Mouse (Mus musculus) spleen, postnatal 14 days (tissue): ENCODE results near the gene Cited2.

Experiments
- DNase-seq, 2 experiments: peaks; one replicate each; pipeline ENCODE4 v3.0.0; 2021 to 2022; ENCODE audit warnings: low spot score in 2 of 2

Gene Cited2

DNA sequence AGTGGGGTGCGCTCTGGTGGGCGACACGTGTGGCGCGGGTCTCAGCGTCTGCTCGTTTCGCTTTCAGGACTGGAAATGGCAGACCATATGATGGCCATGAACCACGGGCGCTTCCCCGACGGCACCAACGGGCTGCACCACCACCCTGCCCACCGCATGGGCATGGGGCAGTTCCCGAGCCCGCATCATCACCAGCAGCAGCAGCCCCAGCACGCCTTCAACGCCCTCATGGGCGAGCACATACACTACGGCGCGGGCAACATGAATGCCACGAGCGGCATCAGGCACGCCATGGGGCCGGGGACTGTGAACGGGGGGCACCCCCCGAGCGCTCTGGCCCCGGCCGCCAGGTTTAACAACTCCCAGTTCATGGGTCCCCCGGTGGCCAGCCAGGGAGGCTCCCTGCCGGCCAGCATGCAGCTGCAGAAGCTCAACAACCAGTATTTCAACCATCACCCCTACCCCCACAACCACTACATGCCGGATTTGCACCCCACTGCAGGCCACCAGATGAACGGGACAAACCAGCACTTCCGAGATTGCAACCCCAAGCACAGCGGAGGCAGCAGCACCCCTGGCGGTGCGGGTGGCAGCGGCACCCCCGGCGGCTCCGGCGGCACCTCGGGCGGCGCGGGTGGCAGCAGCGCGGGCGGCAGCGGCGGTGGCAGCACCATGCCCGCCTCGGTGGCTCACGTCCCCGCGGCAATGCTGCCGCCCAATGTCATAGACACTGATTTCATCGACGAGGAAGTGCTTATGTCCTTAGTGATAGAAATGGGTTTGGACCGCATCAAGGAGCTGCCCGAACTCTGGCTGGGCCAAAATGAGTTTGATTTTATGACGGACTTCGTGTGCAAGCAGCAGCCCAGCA lies 1.1 kb downstream of the Cited2 start:
- DNase-seq, result peak; percentile 69 to 82

DNA sequence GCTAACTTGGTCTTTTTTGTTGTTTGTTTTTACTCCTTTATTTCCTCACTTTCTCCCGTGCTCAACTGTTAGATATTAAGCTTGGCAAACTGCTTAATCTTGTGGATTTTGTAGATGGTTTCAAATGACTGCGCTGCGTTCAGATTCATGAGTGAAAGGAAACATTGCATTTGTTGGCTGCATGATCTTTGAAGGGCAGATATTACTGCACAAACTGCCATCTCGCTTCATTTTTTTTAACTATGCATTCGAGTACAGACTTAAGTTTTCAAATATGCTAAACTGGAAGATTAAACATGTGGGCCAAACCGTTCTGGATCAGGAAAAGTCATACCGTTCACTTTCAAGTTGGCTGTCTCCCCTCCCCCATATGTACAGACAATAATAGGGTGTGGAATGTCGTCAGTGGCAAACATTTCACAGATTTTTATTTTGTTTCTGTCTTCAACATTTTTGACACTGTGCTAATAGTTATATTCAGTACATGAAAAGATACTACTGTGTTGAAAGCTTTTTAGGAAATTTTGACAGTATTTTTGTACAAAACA lies 2.1 kb downstream of the Cited2 start:
- DNase-seq, result no peak

DNA sequence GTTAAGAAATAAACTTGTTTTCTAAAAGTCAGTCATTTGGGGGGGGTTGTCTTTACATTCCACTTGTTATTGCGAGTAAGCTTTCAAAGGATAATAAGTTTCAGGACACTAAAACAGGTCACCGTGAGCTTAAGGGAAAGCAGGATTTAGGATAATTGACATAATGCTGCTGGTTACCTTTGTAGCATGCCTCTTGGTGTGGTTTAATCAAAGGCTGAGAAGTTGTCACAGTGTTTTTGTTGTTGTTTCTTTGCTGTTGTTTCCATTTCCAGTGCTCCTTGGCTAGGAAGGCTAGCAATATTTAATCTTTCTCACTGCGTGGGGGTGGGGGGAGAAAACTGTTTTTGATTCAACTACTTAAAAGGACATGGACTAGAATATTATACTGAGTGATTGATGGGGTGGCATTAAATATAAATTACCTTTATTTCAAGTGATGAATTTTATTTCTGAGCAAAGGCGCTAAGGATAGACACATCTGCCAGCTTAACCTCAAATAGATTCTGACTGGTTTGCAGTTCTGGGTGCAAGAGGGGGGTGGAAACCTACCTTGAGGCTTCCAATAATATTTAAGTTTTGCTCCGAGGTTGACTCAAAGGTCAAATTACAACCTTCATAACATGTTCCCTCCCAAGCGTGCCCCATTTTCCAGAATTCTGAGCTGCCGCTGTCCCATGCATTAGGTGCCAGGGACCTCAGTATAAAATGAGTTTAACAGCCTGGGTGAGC lies 2.8 kb downstream of the Cited2 start:
- no peak for DNase-seq

DNA sequence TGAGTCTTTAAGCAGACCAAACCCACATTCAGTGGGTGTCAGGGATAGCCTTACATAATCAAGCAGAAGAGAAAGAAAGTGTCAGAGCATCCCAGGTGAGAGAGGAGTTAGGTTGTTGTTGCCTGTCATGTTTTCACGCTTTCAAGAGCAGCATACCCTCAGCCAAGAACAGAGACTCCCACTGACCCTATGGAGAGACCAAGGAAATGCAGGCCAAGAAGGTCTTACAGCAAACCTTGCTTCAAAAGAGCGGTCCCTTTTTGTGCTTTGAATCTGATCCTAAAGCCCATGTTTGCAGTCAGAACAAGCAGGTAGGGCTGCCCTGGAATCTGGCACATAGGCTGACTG lies 3.3 kb downstream of the Cited2 start:
- no peak for DNase-seq

DNA sequence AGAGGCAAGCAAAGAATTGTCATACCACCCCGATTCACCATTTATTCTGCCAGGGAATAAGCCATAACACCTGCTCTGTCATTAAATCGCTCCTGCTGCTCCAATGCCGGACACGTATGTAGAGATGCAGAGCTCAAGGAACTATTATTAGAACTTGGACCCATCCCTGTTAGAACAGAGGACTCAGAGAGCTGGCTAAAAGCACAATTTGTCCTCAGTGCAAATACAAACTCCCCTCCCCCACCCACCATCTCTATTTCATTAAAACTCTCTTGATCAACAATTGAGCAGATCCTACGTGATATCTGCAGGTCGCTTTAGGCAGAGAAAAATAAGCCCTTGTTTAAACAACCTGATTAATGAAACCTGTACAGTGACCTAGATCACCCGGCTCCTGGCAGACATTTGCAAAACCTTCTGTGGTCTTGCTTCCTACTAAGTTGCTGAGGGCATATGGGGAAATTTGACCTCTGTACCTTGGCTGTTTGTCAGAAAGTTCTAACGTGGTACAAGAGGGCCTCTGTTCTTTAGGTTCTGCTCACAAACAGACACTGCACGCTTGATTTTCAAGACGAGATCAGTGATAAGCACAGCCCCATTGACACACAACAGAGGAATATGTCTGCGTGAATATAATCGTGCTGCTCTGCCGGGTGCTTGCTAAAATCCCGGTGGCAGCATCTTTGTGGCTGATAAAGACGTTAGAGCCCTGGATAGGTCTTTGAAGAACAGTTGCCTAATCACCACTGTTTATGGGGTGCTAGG lies 4.3 kb downstream of the Cited2 start:
- no peak for DNase-seq

DNA sequence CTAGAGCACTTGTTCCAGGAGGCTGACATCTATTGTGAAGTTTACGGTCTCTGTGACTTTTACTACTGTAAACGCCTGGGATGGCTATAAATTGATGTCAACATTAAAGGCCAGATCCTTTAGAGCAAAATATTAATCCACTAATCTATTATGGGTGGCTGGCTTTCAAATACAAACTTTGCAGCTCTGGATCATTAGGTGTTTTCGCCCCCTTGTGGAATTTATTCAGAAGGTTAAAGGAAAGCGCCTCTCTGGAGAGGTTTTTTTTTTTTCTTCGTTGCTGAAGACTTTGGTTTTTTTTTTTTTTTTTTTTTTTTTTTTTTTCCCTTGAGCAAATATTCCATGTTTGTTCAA lies 4.9 kb downstream of the Cited2 start:
- DNase-seq, result no peak

DNA sequence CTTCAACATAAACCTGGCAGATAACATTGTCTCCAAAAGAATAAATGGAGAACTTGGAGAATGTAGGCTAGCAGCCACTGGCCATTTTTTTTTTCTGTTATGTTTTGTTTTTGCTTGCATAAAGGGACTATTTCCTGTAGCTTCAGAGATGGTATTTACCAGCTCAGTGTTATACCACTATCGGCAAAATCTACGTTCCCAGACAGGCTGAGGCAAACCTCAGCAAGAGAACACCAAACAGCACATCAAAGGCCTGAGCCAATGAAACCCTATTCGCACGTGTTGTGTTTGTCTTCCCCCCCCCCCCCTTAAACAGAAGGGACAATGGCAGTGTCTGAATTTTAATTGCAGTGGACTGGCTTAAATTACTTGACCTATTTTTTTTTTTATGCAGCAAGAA lies 5.7 kb downstream of the Cited2 start:
- no peak for DNase-seq

DNA sequence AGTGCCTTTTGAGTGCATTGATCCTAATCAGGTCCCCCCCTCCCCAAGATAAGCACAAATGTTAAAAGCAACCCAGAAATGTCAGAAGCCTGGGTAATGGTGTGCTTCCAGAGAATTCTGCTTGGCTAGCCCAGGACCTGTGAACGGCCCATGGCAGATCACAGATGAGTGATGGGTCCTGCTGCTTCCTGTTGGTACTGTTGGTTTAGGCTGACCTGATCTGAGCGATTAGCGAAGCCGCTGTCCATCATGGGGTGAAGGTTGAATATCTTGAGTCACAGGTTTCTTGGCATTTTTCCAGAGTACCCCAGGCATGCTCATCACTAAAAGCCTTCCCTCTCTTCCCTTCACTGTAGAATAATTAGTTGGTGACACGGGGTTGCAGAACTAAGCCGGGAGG lies 6.5 kb downstream of the Cited2 start:
- no peak for DNase-seq

DNA sequence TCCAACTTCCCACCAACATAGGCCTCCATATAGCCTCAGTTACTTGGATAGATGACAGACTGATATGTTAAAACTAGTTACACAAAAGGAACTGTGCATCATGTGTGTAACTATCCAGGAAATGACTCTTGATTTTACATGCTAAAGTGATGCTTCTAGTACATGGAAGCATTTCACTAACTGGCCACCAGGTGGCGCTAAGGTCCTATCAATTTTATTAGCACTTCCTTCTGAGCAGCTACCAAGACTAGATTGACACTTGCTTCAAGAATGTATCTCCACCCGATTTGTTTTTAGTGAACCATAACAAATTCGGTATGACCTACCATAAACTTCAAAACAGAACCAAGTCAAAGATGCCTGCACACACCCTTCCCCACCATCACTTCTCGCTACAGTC lies 10.0 kb downstream of the Cited2 start:
- DNase-seq, result peak; percentile 46 to 65

DNA sequence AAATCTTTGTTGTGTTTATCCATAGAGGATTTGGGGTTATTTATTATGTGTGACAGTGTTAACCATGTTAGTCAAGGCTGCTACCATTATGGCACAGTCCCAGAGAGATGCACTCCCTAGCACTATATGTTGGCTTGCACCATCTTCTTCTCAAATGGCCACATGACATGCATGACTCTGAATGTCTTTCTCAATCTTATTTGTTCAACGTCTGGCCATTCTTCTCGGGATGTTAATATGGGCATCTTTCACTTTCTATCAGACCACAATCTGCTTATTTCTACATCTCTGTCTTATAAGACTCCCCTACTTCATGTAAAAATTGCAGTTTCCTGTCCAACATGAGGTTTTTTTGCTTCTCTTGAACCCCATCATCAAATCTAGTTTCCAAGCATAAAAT lies 19.6 kb downstream of the Cited2 start:
- DNase-seq, result no peak

DNA sequence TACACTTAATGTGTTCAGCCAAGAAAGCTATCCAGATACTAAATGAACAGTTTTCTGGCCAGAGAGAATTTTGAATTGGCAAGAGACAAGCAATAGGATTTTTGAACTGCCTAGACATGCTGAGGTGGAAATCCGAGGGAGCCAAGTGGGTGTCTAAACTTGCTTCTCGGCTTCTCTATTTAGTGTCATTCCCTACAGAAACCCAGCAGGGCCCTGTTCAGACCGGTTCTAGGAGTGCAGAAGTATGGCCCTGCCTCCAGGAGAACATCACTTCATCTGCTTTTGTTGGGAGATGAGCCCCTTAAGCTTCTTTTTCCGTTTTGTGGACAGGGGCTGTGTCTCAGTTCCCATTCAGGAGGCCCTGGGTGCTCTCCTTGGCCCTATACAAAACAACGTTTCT lies 29.5 kb downstream of the Cited2 start:
- DNase-seq, result no peak

DNA sequence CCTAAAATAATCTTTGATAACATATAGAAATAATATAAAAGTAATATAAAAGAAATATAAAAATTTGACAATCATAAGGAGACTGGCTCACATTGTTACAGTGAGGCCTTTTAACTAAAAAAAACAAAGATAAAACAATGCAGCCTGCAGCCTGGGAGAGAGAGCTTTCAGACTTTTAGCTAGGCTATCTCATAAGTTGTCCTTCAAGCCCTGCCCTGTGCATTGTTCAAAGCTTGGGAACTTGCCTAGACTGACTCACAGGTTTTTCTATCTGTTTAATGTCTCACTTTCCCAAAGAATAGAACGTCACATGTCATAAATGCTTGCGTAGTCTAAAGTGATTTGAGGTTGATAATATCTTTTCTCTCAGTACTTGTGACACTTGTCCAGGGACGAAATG lies 36.8 kb downstream of the Cited2 start:
- DNase-seq, result no peak

DNA sequence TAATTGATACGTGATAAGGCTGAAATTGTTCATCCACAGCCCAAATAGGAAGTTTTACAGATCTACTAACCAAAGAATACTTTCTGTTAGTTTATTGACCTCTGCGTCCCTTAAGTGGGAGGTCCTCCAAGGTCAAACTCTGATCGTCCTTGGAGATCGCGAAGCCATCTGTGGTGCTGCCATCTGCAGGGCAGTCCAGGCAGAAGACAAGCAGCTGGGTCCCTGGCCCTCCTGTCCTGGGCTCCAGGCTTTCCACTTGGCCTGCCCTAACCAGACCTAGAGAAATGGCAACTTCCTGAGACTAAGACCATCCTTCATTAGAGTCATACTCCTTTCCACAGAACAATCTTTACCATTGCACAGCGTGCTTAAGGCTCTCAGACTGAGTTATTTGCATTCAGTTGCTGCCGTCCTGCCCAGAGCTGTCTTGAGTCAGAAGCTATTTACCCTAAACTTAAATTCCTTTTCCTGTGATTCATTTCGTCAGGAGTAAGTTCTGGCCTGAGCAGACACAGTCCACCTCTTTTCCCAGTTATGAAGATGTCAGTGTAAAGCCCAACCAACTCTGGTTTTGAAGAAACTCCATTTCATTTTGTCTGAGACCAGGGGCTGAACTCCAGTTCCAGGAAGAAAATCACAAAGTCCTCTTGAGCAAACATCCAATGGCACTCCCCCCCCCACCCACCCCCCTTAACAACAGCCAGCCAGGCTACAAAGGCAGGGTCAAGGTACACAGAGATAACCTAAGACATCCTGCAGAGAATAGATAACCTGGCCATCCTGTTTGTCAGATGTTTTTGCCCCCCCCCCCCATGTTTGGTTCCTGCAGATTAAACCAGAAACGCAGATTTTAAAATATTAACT lies 38.0 kb downstream of the Cited2 start:
- no peak for DNase-seq

DNA sequence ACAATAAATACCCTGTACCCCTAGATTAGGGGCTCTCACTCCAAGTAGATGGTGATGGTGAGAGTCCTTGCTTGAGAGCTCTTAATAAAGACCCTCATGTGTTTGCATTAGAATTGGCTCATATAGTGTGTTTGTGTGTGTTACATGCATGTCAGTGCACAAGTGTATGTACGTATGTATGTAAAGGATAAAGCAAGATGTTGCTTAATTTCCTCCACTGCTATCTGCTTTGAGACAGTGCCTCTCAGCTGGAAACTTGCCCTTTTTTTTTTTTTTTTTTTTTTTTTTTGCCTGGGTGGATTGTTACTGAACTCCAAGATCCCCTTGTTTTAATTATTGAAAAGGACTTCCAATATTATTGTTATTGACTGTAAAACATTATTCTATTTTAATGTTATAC lies 38.6 kb downstream of the Cited2 start:
- no peak for DNase-seq

DNA sequence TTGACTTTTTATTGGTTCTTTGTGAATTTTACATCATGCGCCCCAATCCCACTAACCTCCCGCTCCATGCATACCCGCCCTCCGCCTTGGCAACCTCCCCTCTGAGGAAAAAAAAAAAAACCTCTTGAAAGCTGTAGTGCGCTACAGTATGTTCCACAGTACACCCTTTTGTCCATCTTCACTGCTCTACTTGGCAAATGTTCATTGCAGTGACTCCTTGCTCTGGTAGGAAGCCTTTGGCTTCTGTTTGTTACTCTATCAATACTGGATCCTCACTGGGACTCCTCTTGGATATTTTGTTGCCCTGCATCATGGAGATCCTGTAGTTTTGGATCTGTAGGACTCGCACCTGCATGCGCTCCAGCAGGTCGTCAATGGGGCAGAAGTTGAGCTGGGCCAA lies 39.9 kb downstream of the Cited2 start:
- no peak for DNase-seq

DNA sequence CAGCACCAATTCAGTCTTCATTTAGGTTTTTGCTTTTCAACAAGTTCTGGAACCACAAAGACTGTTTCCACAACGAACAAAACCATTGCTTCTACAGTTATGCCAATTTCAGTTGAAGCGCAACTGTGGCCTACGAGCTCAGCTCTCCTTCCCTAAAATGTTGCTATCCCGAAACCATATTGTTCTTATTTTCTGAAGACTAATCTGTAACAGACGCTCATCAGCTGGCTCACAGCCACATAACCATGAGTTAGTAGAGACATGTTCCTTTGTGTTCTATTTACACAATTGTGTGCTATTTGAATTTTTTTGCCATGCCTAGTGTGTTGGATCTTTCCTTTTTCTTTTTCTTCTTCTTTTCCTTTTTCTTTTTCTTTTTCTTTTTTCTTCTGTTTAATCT lies 46.8 kb downstream of the Cited2 start:
- DNase-seq, result no peak

DNA sequence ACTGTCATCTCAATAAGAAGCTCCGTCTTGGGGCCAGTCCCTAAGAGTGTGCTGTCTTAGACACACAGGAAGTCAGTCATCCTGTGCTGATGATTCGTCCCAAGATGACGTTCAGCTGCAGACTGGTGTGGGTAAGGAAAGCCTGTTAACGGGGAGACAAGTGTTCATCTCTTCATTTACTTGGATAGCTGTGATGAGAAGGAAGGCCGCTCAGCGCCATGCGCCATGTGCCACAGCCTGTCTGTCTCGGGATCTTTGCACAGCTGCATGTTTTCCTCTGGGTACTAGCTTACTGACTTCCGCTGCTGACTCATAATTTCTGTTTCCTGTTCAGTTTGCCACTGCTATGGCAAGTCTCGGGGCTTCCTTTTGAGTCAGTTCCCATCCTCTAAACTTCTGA lies 49.3 kb downstream of the Cited2 start:
- peak in 1 of 2 experiments; percentile 1 for DNase-seq

DNA sequence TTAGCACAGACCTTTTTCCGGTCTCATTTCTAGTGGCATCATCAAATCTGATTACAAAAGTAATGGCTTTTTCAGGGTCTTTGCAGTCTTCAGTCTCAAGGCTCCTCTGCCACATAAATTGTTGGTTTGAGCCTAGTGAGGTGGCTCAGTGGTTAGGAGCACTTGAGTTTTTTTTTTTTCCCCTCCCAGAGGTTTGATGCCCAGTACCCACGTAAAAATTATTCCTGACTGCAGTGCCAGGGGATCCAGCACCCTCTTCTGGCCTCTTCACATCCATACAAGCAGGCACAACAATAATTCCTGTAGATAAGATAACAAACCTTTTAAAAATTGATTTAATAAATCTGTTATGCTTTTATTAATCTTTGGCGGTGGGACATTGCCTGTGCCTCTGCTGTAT lies 51.3 kb downstream of the Cited2 start:
- no peak for DNase-seq

DNA sequence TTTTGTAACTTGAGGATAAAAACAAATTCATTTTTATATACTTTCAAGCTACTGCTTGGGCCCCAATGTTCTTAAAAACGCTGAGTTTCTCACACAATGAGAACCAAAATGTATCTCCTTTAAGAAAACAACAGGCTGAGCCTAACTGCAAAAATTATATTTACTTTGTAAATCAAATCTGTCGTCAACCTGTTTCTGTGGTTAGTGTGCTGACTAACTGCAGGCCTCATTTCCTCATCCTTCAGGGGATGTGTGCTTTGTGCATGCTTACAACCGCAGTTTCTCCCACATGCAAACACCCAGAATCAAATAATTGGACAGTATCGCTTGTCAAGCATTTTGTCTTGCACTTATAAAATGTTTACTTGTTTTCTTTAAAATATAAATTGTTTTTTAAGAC lies 52.1 kb downstream of the Cited2 start:
- no peak for DNase-seq
